Mouse (Mus musculus) ES-E14 (cell line): ENCODE measurements around the gene Ap1s3. TPM values are rescaled to one million over a fixed set of nuclear protein-coding genes. Genes with fewer than 3 reads are reported as not detected.
A peak's percentile ranks its signal among the peaks of the same experiment; 100 is the strongest.

Experiments used
- DNase-seq: peaks from one replicate; pipeline ENCODE4 v3.0.0-alpha.2; 2013; ENCODE audit warnings: low read depth, low spot score
- H3K27ac ChIP-seq: 2 replicates; pipeline ENCODE4 v1.5.1; 2012; ENCODE audit warnings: low read depth, mild to moderate bottlenecking, low read length, moderate library complexity, mixed read lengths; ENCODE audit not compliant: poor library complexity, insufficient read depth, severe bottlenecking
- H3K36me3 ChIP-seq: 2 replicates; pipeline ENCODE4 v1.6.1; 2012; ENCODE audit warnings: mild to moderate bottlenecking, low read length, moderate library complexity, mixed read lengths; ENCODE audit not compliant: control insufficient read depth, poor library complexity, insufficient read depth, severe bottlenecking
- H3K4me1 ChIP-seq, 2 experiments: fragments of 150-350 bp in 1 of 2; sonication (generic) in 1 of 2; 2 replicates each; pipeline ENCODE4 v1.6.1; 2012; ENCODE audit warnings: low read length in 2 of 2, mild to moderate bottlenecking in 1 of 2, mixed read lengths in 1 of 2; ENCODE audit not compliant: control insufficient read depth in 2 of 2, insufficient read depth in 2 of 2, poor library complexity in 1 of 2
- H3K4me3 ChIP-seq, 2 experiments: fragments of 150-350 bp in 1 of 2; sonication (generic) in 1 of 2; 2 replicates each; pipeline ENCODE4 v1.5.1; 2012; ENCODE audit warnings: low read length in 2 of 2, low read depth in 1 of 2, mild to moderate bottlenecking in 1 of 2, mixed read lengths in 1 of 2; ENCODE audit not compliant: insufficient read depth in 1 of 2, poor library complexity in 1 of 2, severe bottlenecking in 1 of 2
- H3K9ac ChIP-seq: 2 replicates; pipeline ENCODE4 v1.6.1; 2012; ENCODE audit warnings: low read depth, mild to moderate bottlenecking, low read length, mixed read lengths; ENCODE audit not compliant: poor library complexity, insufficient read depth, severe bottlenecking
- H3K9me3 ChIP-seq: fragments of 150-350 bp; sonication (generic); 2 replicates; pipeline ENCODE4 v1.6.1; 2012; ENCODE audit warnings: low read depth, mild to moderate bottlenecking, low read length; ENCODE audit not compliant: control insufficient read depth, insufficient read depth
- CHD2 ChIP-seq: IDR thresholded peaks from 2 replicates; pipeline ENCODE4 v1.6.1; 2014; ENCODE audit warnings: mild to moderate bottlenecking, low read depth, low read length, inconsistent platforms
- HCFC1 ChIP-seq: IDR thresholded peaks from 2 replicates; pipeline ENCODE4 v1.6.1; 2012; ENCODE audit warnings: low read length, inconsistent platforms, borderline replicate concordance; ENCODE audit not compliant: insufficient read depth
- MAFK ChIP-seq: IDR thresholded peaks from 2 replicates; pipeline ENCODE4 v1.6.1; 2014; ENCODE audit warnings: mild to moderate bottlenecking, low read depth, low read length, inconsistent platforms; ENCODE audit not compliant: insufficient read depth
- ZC3H11A ChIP-seq: IDR thresholded peaks from 2 replicates; pipeline ENCODE4 v1.6.1; 2012; ENCODE audit warnings: low read depth, mild to moderate bottlenecking, inconsistent platforms, low read length, borderline replicate concordance
- ZNF384 ChIP-seq: IDR thresholded peaks from 2 replicates; pipeline ENCODE4 v1.6.1; 2012; ENCODE audit warnings: low read depth, low read length, inconsistent platforms
- in situ Hi-C, 2 experiments: fragments of 600-800 bp; cut with MboI; formaldehyde crosslinking; loops; one replicate each; pipeline ENCODE4 v1.15.1; 2025; ENCODE audit warnings: low sequenced_read_pairs in 2 of 2, inconsistent platforms in 1 of 2; ENCODE audit not compliant: unreplicated experiment in 2 of 2
- total RNA-seq: library from RNA; depleted of rRNA; stranded (reverse); fragments of 300-350 nt; gene quantifications from 2 replicates; pipeline ENCODE4 v1.2.3, GENCODE M21; 2012

Gene Ap1s3
- total RNA-seq, 1 experiment: 4.7 TPM

GRCm38 (mm10) chr1:79678117-79678684 lies 6.4 kb upstream of the Ap1s3 start:
- Histone ChIP-seq H3K4me3 (no peak overlapping the region), H3K9me3 (no peaks in the 10 kb centered on the region), H3K4me1 (no peaks in the 10 kb centered on the region), H3K27ac (no peak overlapping the region), H3K9ac (no peak overlapping the region), H3K36me3 (no peaks in the 10 kb centered on the region)
- no peak for DNase-seq
- TF ChIP-seq MAFK (no peak), HCFC1 (no peak), ZNF384 (no peak)
- in situ Hi-C loops: loop anchor here in 1 of 2 experiments (25.0 kb wide), 1 partner anchor 941 kb away; no protein-coding TSS in a partner anchor

GRCm38 (mm10) chr1:79675716-79676115 lies 3.9 kb upstream of the Ap1s3 start:
- Histone ChIP-seq H3K4me3 (no peak overlapping the region), H3K9me3 (no peaks in the 10 kb centered on the region), H3K27ac (no peak overlapping the region), H3K36me3 (no peaks in the 10 kb centered on the region), H3K4me1 (no peaks in the 10 kb centered on the region), H3K9ac (no peak overlapping the region)
- in situ Hi-C loops: loop anchor here in 1 of 2 experiments (25.0 kb wide), 1 partner anchor 938 kb away; no protein-coding TSS in a partner anchor
- no peak for DNase-seq
- TF ChIP-seq ZC3H11A: no peak

GRCm38 (mm10) chr1:79671196-79671542 lies 603 bp downstream of the Ap1s3 start:
- Histone ChIP-seq H3K4me1 (no peaks in the 10 kb centered on the region), H3K9me3 (no peaks in the 10 kb centered on the region), H3K27ac (no peak overlapping the region), H3K4me3 (peak overlapping the region; percentile 77 to 80), H3K9ac (peak overlapping the region; percentile 74), H3K36me3 (no peaks in the 10 kb centered on the region)
- DNase-seq: no peak
- TF ChIP-seq ZC3H11A: no peak
- no peak for TF ChIP-seq ZNF384
- TF ChIP-seq HCFC1: no peak
- no peak for TF ChIP-seq CHD2
- no peak for TF ChIP-seq MAFK
- in situ Hi-C loops: no loop called here

- no peak overlapping the region for H3K4me3 ChIP-seq
- H3K27ac ChIP-seq: no peak overlapping the region
- H3K4me1 ChIP-seq: no peaks in the 10 kb centered on the region
- no peaks in the 10 kb centered on the region for H3K9me3 ChIP-seq
- H3K36me3 ChIP-seq: no peaks in the 10 kb centered on the region
- in situ Hi-C loops: no loop called here
- no peak overlapping the region for H3K9ac ChIP-seq
- DNase-seq: no peak
- no peak for TF ChIP-seq CHD2
- no peak for TF ChIP-seq ZC3H11A
- no peak for TF ChIP-seq MAFK
- no peak for TF ChIP-seq ZNF384
- no peak for TF ChIP-seq HCFC1
These were observed 2.3 kb downstream of the Ap1s3 start for GRCm38 (mm10) chr1:79669419-79669974.

GRCm38 (mm10) chr1:79664911-79665310 lies 6.9 kb downstream of the Ap1s3 start:
- in situ Hi-C loops: no loop called here
- Histone ChIP-seq H3K4me1 (no peaks in the 10 kb centered on the region), H3K36me3 (no peaks in the 10 kb centered on the region), H3K27ac (no peak overlapping the region), H3K4me3 (no peak overlapping the region), H3K9ac (no peak overlapping the region), H3K9me3 (no peaks in the 10 kb centered on the region)
- no peak for DNase-seq
- TF ChIP-seq CHD2: no peak
- TF ChIP-seq HCFC1: no peak
- TF ChIP-seq MAFK: no peak
- no peak for TF ChIP-seq ZC3H11A
- no peak for TF ChIP-seq ZNF384
